In genomic region chr2:18910209-18910608, GRCm38 (mm10) we compare ENCODE assay signal across 12 mouse cellular contexts.
"Had no signal": no experiment of that assay in that cellular context is flagged by ENCODE, and none has a peak within 500 bp of the region (broad histone marks: within the 10 kb centered on the region; RNA-seq: fewer than 3 reads in every experiment).

No protein-coding gene starts in this region.

- ATAC-seq: hindbrain, postnatal 0 days; intestine, embryonic 15.5 days; intestine, postnatal 0 days had no signal

- DNase-seq: gastrocnemius, adult 2 months; gastrocnemius, postnatal 10 days; gastrocnemius, postnatal 25 days; heart, adult 2 months; heart, postnatal 36 days; kidney, adult 18-20 months; kidney, adult 8-10 months; kidney, postnatal 4 days; liver had no signal
